38 mouse cellular contexts compared by ENCODE assay signal in the genomic region with DNA sequence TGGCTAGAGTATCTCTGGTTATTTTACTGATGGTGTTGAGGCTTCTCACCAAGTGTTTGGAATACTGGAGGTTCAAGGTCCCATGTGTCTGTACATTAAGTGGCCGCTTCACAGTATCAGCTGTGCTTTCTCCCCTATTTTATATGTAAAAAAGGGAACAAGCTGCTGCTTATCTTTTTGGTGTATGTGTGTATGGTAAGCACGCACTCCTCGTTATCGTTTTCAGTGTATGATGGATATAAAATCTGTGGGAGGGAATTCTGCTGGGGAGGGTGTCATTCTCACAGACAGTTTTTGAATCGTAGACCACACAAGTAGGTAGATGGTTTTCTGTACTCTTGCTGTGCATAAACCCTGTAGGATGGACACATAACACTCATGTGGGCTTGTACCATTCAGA. TPM values are rescaled to one million over a fixed set of nuclear protein-coding genes. Genes with fewer than 3 reads are reported as not detected.
"Had no signal": no experiment of that assay in that cellular context is flagged by ENCODE, and none has a peak within 500 bp of the region (broad histone marks: within the 10 kb centered on the region; RNA-seq: fewer than 3 reads in every experiment).

No protein-coding gene starts in this region.

- H3K9ac ChIP-seq: embryonic facial prominence, embryonic 12.5 days; embryonic facial prominence, embryonic 13.5 days; embryonic facial prominence, embryonic 15.5 days; forebrain, embryonic 12.5 days; forebrain, embryonic 13.5 days; forebrain, embryonic 15.5 days; forebrain, postnatal 0 days had no signal

- H3K9me3 ChIP-seq: embryonic facial prominence, embryonic 12.5 days; embryonic facial prominence, embryonic 13.5 days; embryonic facial prominence, embryonic 15.5 days; forebrain, embryonic 10.5 days; forebrain, embryonic 12.5 days; forebrain, embryonic 13.5 days; forebrain, embryonic 15.5 days; heart, embryonic 10.5 days had no signal

- H3K4me3 ChIP-seq: embryonic facial prominence, embryonic 12.5 days; embryonic facial prominence, embryonic 13.5 days; embryonic facial prominence, embryonic 15.5 days; erythroblast, embryonic 14.5 days; forebrain, embryonic 10.5 days; forebrain, embryonic 12.5 days; forebrain, embryonic 13.5 days; forebrain, embryonic 15.5 days; gastrocnemius, adult 2 months; heart, adult 2 months; heart, embryonic 10.5 days had no signal

- H3K36me3 ChIP-seq: embryonic facial prominence, embryonic 12.5 days; embryonic facial prominence, embryonic 13.5 days; embryonic facial prominence, embryonic 15.5 days; forebrain, embryonic 10.5 days; forebrain, embryonic 12.5 days; forebrain, embryonic 15.5 days; heart, embryonic 10.5 days had no signal

- H3K27ac ChIP-seq: embryonic facial prominence, embryonic 12.5 days; embryonic facial prominence, embryonic 13.5 days; embryonic facial prominence, embryonic 15.5 days; forebrain, embryonic 10.5 days; forebrain, embryonic 12.5 days; forebrain, embryonic 13.5 days; forebrain, embryonic 15.5 days; gastrocnemius, adult 2 months; heart, adult 2 months; heart, embryonic 10.5 days had no signal

- DNase-seq: cerebellum, adult 9-10 months; cerebellum, adult 9-11 months; cerebellum, postnatal 10 days; cerebellum, postnatal 14 days; cerebellum, postnatal 25 days; cerebellum, postnatal 36 days; embryo, embryonic 11 days; forebrain, postnatal 0 days; gastrocnemius, adult 2 months; gastrocnemius, postnatal 10 days; gastrocnemius, postnatal 14 days; gastrocnemius, postnatal 25 days; gastrocnemius, postnatal 36 days; heart, adult 18-20 months; heart, adult 2 months had no signal

RNA-seq across cellular contexts. Expression of a gene that starts 39.8 kb away (rescaled TPM):
- polyA plus RNA-seq: erythroblast, embryonic 14.5 days had no signal

RNA-seq across cellular contexts. Expression of a gene that starts 47.5 kb away (rescaled TPM):
- total RNA-seq: common myeloid progenitor, adult 5-6 weeks; forebrain, postnatal 0 days; gastrocnemius, adult 18-20 months; gastrocnemius, adult 2 months; gastrocnemius, adult 8-10 months; gastrocnemius, postnatal 10 days; gastrocnemius, postnatal 14 days; gastrocnemius, postnatal 25 days; gastrocnemius, postnatal 36 days; gastrocnemius, postnatal 4 days; granulocyte monocyte progenitor cell, adult 5-6 weeks; heart, adult 18-20 months; heart, adult 2 months; heart, adult 8-10 months had no signal
- polyA plus RNA-seq: cortical plate, adult 2 months; embryonic facial prominence, embryonic 11.5 days; embryonic facial prominence, embryonic 12.5 days; embryonic facial prominence, embryonic 13.5 days; embryonic facial prominence, embryonic 14.5 days; embryonic facial prominence, embryonic 15.5 days; erythroblast, embryonic 14.5 days; forebrain, embryonic 11.5 days; forebrain, embryonic 12.5 days; forebrain, embryonic 14.5 days; forebrain, embryonic 16.5 days; forebrain, postnatal 0 days; frontal cortex, adult 2 months; gonadal fat pad, adult 2 months; heart, adult 2 months; heart, embryonic 10.5 days had no signal

RNA-seq across cellular contexts. Expression of a gene that starts 47.5 kb away (rescaled TPM):
- total RNA-seq: common myeloid progenitor, adult 5-6 weeks; forebrain, postnatal 0 days; gastrocnemius, adult 18-20 months; gastrocnemius, adult 2 months; gastrocnemius, adult 8-10 months; gastrocnemius, postnatal 10 days; gastrocnemius, postnatal 14 days; gastrocnemius, postnatal 25 days; gastrocnemius, postnatal 36 days; gastrocnemius, postnatal 4 days; granulocyte monocyte progenitor cell, adult 5-6 weeks; heart, adult 18-20 months; heart, adult 2 months; heart, adult 8-10 months had no signal
- polyA plus RNA-seq: cortical plate, adult 2 months; embryonic facial prominence, embryonic 11.5 days; embryonic facial prominence, embryonic 12.5 days; embryonic facial prominence, embryonic 13.5 days; embryonic facial prominence, embryonic 14.5 days; erythroblast, embryonic 14.5 days; forebrain, embryonic 11.5 days; forebrain, embryonic 12.5 days; forebrain, embryonic 14.5 days; frontal cortex, adult 2 months; heart, adult 2 months had no signal

RNA-seq across cellular contexts. Expression of a gene that starts 48.7 kb away (rescaled TPM):
- total RNA-seq: common myeloid progenitor, adult 5-6 weeks; forebrain, postnatal 0 days; gastrocnemius, adult 18-20 months; gastrocnemius, adult 2 months; gastrocnemius, adult 8-10 months; gastrocnemius, postnatal 10 days; gastrocnemius, postnatal 14 days; gastrocnemius, postnatal 25 days; gastrocnemius, postnatal 36 days; gastrocnemius, postnatal 4 days; granulocyte monocyte progenitor cell, adult 5-6 weeks; heart, adult 18-20 months; heart, adult 2 months; heart, adult 8-10 months had no signal
- polyA plus RNA-seq: cortical plate, adult 2 months; embryonic facial prominence, embryonic 11.5 days; embryonic facial prominence, embryonic 14.5 days; embryonic facial prominence, embryonic 15.5 days; erythroblast, embryonic 14.5 days; forebrain, embryonic 10.5 days; forebrain, embryonic 11.5 days; forebrain, embryonic 12.5 days; forebrain, embryonic 13.5 days; forebrain, embryonic 14.5 days; forebrain, embryonic 15.5 days; frontal cortex, adult 2 months; heart, adult 2 months; heart, embryonic 10.5 days had no signal
